25 mouse cellular contexts compared by ENCODE assay signal in the genomic region with DNA sequence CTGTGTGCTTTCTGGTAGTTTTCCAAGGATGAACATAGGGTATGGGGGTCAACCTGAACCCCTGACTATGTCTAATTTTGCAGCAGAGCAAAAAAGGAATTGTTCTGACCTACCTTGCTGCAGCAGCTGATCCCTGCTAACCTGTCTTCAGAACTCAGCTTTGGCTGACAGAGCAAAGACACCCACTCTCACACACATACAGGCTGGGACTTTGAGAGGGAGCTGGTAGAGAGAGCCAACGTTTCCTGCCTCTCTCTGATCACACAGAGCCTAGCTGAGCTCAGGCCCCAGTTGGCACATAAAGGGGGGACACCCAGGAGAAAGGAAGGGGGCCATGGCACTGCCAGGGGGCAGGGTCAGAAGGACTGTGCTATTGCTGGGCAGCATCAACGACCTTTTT.
A peak's percentile ranks its signal among the peaks of the same experiment; 100 is the strongest.
DNase-seq lines count a peak whose midpoint lies in the region; ATAC-seq and TF ChIP-seq lines count a peak whose summit lies in the region.
"Had no signal": no experiment of that assay in that cellular context is flagged by ENCODE, and none has a peak within 500 bp of the region (broad histone marks: within the 10 kb centered on the region; RNA-seq: fewer than 3 reads in every experiment).

No protein-coding gene starts in this region.

- peaks cover 8% of the 10 kb centered on the region for H3K4me1 ChIP-seq in midbrain, embryonic 13.5 days (replicated peaks)
- no peaks in the 10 kb centered on the region for H3K4me1 ChIP-seq in midbrain, embryonic 11.5 days (ENCODE audit: control insufficient read depth, insufficient read depth, low read length)
- H3K4me1 ChIP-seq in thymus, adult 2 months (replicated peaks; ENCODE audit: control insufficient read depth, insufficient read depth, low read length), result no peaks in the 10 kb centered on the region
- H3K4me1 ChIP-seq: embryonic facial prominence, embryonic 10.5 days; forebrain, embryonic 15.5 days had no signal

- 0 out of 2 replicates have a peak, but pooled peaks cover 3% of the 10 kb centered on the region for H3K9me3 ChIP-seq in midbrain, embryonic 13.5 days
- no peaks in the 10 kb centered on the region for H3K9me3 ChIP-seq in midbrain, embryonic 11.5 days (ENCODE audit: control insufficient read depth, low read length)
- H3K9me3 ChIP-seq: embryonic facial prominence, embryonic 13.5 days; forebrain, embryonic 15.5 days; hindbrain, embryonic 13.5 days had no signal

- 65% methylated on average over 2 of the region's 2 CpGs for WGBS in midbrain, embryonic 13.5 days
- WGBS in midbrain, embryonic 11.5 days, result 77% methylated on average over 2 of the region's 2 CpGs
- 64% methylated on average over 2 of the region's 2 CpGs for WGBS in thymus, adult 2 months

- no peak for TF ChIP-seq CTCF in layer of hippocampus, adult 2 months (conservative IDR thresholded peaks at IDR 0.05)
- no peak for TF ChIP-seq CTCF in thymus, adult 2 months (IDR thresholded peaks at IDR 0.05; ENCODE audit: borderline replicate concordance, control insufficient read depth, extremely low read depth, insufficient read depth, low read length, poor library complexity)

- no peak overlapping the region for H3K4me2 ChIP-seq in midbrain, embryonic 13.5 days (replicated peaks)
- H3K4me2 ChIP-seq in midbrain, embryonic 11.5 days, result no peak overlapping the region
- H3K4me2 ChIP-seq: embryonic facial prominence, embryonic 13.5 days; forebrain, embryonic 12.5 days; forebrain, embryonic 15.5 days; heart, embryonic 11.5 days; hindbrain, embryonic 13.5 days had no signal

- no peaks in the 10 kb centered on the region for H3K27me3 ChIP-seq in midbrain, embryonic 13.5 days
- no peaks in the 10 kb centered on the region for H3K27me3 ChIP-seq in midbrain, embryonic 11.5 days (ENCODE audit: control insufficient read depth, insufficient read depth, low read length)
- H3K27me3 ChIP-seq in thymus, adult 2 months (ENCODE audit: control insufficient read depth, insufficient read depth, low read length), result no peaks in the 10 kb centered on the region
- H3K27me3 ChIP-seq: embryonic facial prominence, embryonic 13.5 days; forebrain, embryonic 12.5 days; forebrain, embryonic 15.5 days had no signal

- peak; percentile 38 to 42 for DNase-seq in layer of hippocampus, adult 2 months (ENCODE audit: low spot score in 2 of 2)
- no peak for DNase-seq in layer of hippocampus, adult 11-12 months (ENCODE audit: low spot score)
- DNase-seq in midbrain, embryonic 11.5 days (ENCODE audit: low spot score, missing footprints), result no peak
- DNase-seq in brain, adult 2 months (ENCODE audit: low read depth, low spot score), result peak; percentile 73
- DNase-seq in thymus, adult 2 months, result no peak
- DNase-seq: adrenal gland, adult 2 months; adrenal gland, postnatal 14 days; cerebellum, adult 11-12 months; cerebellum, adult 8-10 months; cerebellum, postnatal 10 days; cerebellum, postnatal 36 days; embryo, embryonic 11 days; gastrocnemius, adult 2 months; gastrocnemius, postnatal 14 days; heart, adult 11 months had no signal

- no peaks in the 10 kb centered on the region for H3K36me3 ChIP-seq in midbrain, embryonic 13.5 days
- no peaks in the 10 kb centered on the region for H3K36me3 ChIP-seq in midbrain, embryonic 11.5 days (ENCODE audit: control insufficient read depth, insufficient read depth, low read length)
- no peaks in the 10 kb centered on the region for H3K36me3 ChIP-seq in thymus, adult 2 months (ENCODE audit: control insufficient read depth, insufficient read depth, low read length)
- H3K36me3 ChIP-seq: embryonic facial prominence, embryonic 10.5 days; embryonic facial prominence, embryonic 13.5 days; forebrain, embryonic 12.5 days; forebrain, embryonic 15.5 days; hindbrain, embryonic 13.5 days had no signal

- no peak overlapping the region for H3K4me3 ChIP-seq in layer of hippocampus, adult 2 months
- H3K4me3 ChIP-seq in midbrain, embryonic 13.5 days (replicated peaks), result no peak overlapping the region
- no peak overlapping the region for H3K4me3 ChIP-seq in midbrain, embryonic 11.5 days (ENCODE audit: low read depth, low read length)
- no peak overlapping the region for H3K4me3 ChIP-seq in thymus, adult 2 months (ENCODE audit: control insufficient read depth, insufficient read depth, low read length)
- H3K4me3 ChIP-seq: embryonic facial prominence, embryonic 10.5 days; embryonic facial prominence, embryonic 13.5 days; erythroblast, embryonic 14.5 days; forebrain, embryonic 12.5 days; forebrain, embryonic 15.5 days; gastrocnemius, adult 2 months; hindbrain, embryonic 13.5 days had no signal

- no peak overlapping the region for H3K9ac ChIP-seq in midbrain, embryonic 13.5 days (replicated peaks)
- H3K9ac ChIP-seq in midbrain, embryonic 11.5 days (ENCODE audit: low read length), result no peak overlapping the region
- H3K9ac ChIP-seq: embryonic facial prominence, embryonic 13.5 days; forebrain, embryonic 12.5 days; forebrain, embryonic 15.5 days; hindbrain, embryonic 13.5 days had no signal

- ATAC-seq in midbrain, embryonic 13.5 days, result 0 out of 2 replicates have a peak, but pooled peaks have one; percentile 17
- ATAC-seq in midbrain, embryonic 11.5 days (ENCODE audit: low FRiP score), result no peak
- ATAC-seq: CD4-positive, CD25-positive, alpha-beta regulatory T cell, adult 4 months; forebrain, embryonic 15.5 days; hindbrain, postnatal 0 days had no signal

- peak overlapping the region; percentile 67 for H3K27ac ChIP-seq in layer of hippocampus, adult 2 months
- H3K27ac ChIP-seq in midbrain, embryonic 13.5 days, result no peak overlapping the region
- H3K27ac ChIP-seq in midbrain, embryonic 11.5 days (ENCODE audit: low read depth, low read length), result no peak overlapping the region
- no peak overlapping the region for H3K27ac ChIP-seq in thymus, adult 2 months (ENCODE audit: control insufficient read depth, insufficient read depth, low read length)
- H3K27ac ChIP-seq: embryonic facial prominence, embryonic 10.5 days; embryonic facial prominence, embryonic 13.5 days; forebrain, embryonic 12.5 days; forebrain, embryonic 15.5 days; gastrocnemius, adult 2 months; hindbrain, embryonic 13.5 days; hindbrain, postnatal 0 days had no signal

- no peak for TF ChIP-seq POLR2A in thymus, adult 2 months (IDR thresholded peaks at IDR 0.05; ENCODE audit: control insufficient read depth, extremely low read depth, insufficient read depth, low read length, poor library complexity)

Comparison
In these comparisons a context has a peak if more than half of its experiments do, and no peak if none do; other contexts are left out.
1. DNase-seq: peak in layer of hippocampus, adult 2 months (2 of 2) and brain, adult 2 months (single experiment); none in layer of hippocampus, adult 11-12 months (single experiment), midbrain, embryonic 11.5 days (single experiment) and thymus, adult 2 months (single experiment).